Mouse (Mus musculus) olfactory bulb, adult 2 months (tissue): ENCODE data around the gene LTO1.

Source experiments
- CTCF ChIP-seq: fragments of 200-500 bp; IDR thresholded peaks from 2 replicates; pipeline ENCODE4 v1.5.1; 2012; ENCODE audit warnings: low read depth, mild to moderate bottlenecking, low read length, moderate library complexity; ENCODE audit not compliant: insufficient read depth
- POLR2A ChIP-seq: fragments of 200-500 bp; IDR thresholded peaks from 2 replicates; pipeline ENCODE4 v1.6.1; 2012; ENCODE audit warnings: mild to moderate bottlenecking, low read depth, low read length, moderate library complexity; ENCODE audit not compliant: insufficient read depth

GRCm38 (mm10) chr7:144911121-144911520 is 3.8 kb upstream of the LTO1 start:
- no peak for TF ChIP-seq CTCF
- TF ChIP-seq POLR2A = no peak
